Mouse (Mus musculus): Measurements from ENCODE around the gene Wnt3. TPM values are rescaled to one million over a fixed set of nuclear protein-coding genes. Genes with fewer than 3 reads are reported as not detected.

The Wnt3 gene
- polyA plus RNA-seq, 1 experiment: 10.4 TPM

DNA sequence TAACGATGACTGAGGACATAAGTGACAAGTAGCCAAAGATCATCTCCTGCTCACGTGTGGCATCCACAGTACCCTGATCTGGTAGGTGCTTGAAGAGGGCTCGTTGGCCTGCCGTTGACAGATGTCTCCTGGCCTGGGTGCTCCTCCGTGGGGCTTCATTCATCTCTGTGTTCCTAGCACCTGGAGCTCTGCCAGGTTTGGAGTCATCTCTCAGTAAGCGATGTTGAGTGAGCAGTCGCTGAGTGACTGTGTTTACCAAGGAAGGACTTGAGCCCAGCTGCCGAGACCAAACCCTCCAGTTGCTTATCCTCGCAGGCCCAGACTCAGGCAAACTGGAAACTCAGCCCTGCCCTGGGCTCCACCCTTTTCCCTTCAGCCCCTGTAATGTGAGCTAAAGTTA, 27.2 kb downstream of the Wnt3 start:
- Histone ChIP-seq H3K27ac (ENCODE audit: insufficient read depth, low read length) (no peak overlapping the region), H3K9ac (ENCODE audit: low read depth, poor library complexity, severe bottlenecking) (no peak overlapping the region), H3K9me3 (replicated peaks; ENCODE audit: control insufficient read depth, insufficient read depth, low read length, poor library complexity, severe bottlenecking) (0 out of 2 replicates have a peak, but pooled peaks cover 9% of the 10 kb centered on the region), H3K36me3 (ENCODE audit: control insufficient read depth, insufficient read depth, low read length, poor library complexity, severe bottlenecking) (no peaks in the 10 kb centered on the region), H3K27me3 (ENCODE audit: control insufficient read depth, insufficient read depth, low read length, poor library complexity, severe bottlenecking) (no peaks in the 10 kb centered on the region), H3K4me1 (ENCODE audit: control insufficient read depth, insufficient read depth, low read length) (no peaks in the 10 kb centered on the region), H3K4me3 (ENCODE audit: low read depth, low read length) (no peak overlapping the region)
- TF ChIP-seq POLR2A (IDR thresholded peaks at IDR 0.05; ENCODE audit: insufficient read depth, low read length): no peak
- no peak for TF ChIP-seq CTCF (IDR thresholded peaks at IDR 0.05; ENCODE audit: low read depth, low read length)
- no peak for TF ChIP-seq EP300 (IDR thresholded peaks at IDR 0.05; ENCODE audit: insufficient read depth, low read depth, low read length)

DNA sequence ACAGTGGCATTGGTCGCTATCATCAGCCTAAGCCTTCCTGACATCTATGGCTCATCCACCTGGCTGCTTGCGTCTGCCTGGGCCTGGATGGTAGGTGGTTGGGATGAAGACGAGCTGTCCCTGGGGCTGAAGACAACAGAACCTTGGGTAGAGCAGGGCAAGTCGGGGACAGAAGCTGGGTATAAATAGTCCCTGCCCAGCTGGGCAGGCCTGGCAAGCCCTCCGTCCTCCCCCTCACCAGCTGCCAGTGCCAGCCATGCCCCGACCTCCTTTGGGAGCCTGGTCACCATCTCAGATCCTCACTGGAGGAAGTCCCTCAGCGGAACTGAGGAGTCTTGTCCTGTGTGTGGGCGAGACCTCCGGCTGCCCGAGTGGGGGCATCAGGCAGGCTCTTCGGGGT, 30.2 kb downstream of the Wnt3 start:
- no peak overlapping the region for H3K27ac ChIP-seq (ENCODE audit: insufficient read depth, low read length)
- no peaks in the 10 kb centered on the region for H3K4me1 ChIP-seq (ENCODE audit: control insufficient read depth, insufficient read depth, low read length)
- no peaks in the 10 kb centered on the region for H3K36me3 ChIP-seq (ENCODE audit: control insufficient read depth, insufficient read depth, low read length, poor library complexity, severe bottlenecking)
- TF ChIP-seq CTCF (IDR thresholded peaks at IDR 0.05; ENCODE audit: low read depth, low read length): no peak
- no peak for TF ChIP-seq POLR2A (IDR thresholded peaks at IDR 0.05; ENCODE audit: insufficient read depth, low read length)
- no peak for TF ChIP-seq EP300 (IDR thresholded peaks at IDR 0.05; ENCODE audit: insufficient read depth, low read depth, low read length)
- no peak overlapping the region for H3K9ac ChIP-seq (ENCODE audit: low read depth, poor library complexity, severe bottlenecking)
- H3K4me3 ChIP-seq (ENCODE audit: low read depth, low read length): no peak overlapping the region
- peaks cover 3% of the 10 kb centered on the region for H3K27me3 ChIP-seq (ENCODE audit: control insufficient read depth, insufficient read depth, low read length, poor library complexity, severe bottlenecking)
- 0 out of 2 replicates have a peak, but pooled peaks cover 9% of the 10 kb centered on the region for H3K9me3 ChIP-seq (replicated peaks; ENCODE audit: control insufficient read depth, insufficient read depth, low read length, poor library complexity, severe bottlenecking)

- H3K4me3 ChIP-seq (ENCODE audit: low read depth, low read length): no peak overlapping the region
- no peaks in the 10 kb centered on the region for H3K4me1 ChIP-seq (ENCODE audit: control insufficient read depth, insufficient read depth, low read length)
- 0 out of 2 replicates have a peak, but pooled peaks cover 9% of the 10 kb centered on the region for H3K9me3 ChIP-seq (replicated peaks; ENCODE audit: control insufficient read depth, insufficient read depth, low read length, poor library complexity, severe bottlenecking)
- peaks cover 7% of the 10 kb centered on the region for H3K27me3 ChIP-seq (ENCODE audit: control insufficient read depth, insufficient read depth, low read length, poor library complexity, severe bottlenecking)
- H3K27ac ChIP-seq (ENCODE audit: insufficient read depth, low read length): no peak overlapping the region
- TF ChIP-seq EP300 (IDR thresholded peaks at IDR 0.05; ENCODE audit: insufficient read depth, low read depth, low read length): no peak
- no peak for TF ChIP-seq CTCF (IDR thresholded peaks at IDR 0.05; ENCODE audit: low read depth, low read length)
- TF ChIP-seq POLR2A (IDR thresholded peaks at IDR 0.05; ENCODE audit: insufficient read depth, low read length): no peak
- no peak overlapping the region for H3K9ac ChIP-seq (ENCODE audit: low read depth, poor library complexity, severe bottlenecking)
- H3K36me3 ChIP-seq (ENCODE audit: control insufficient read depth, insufficient read depth, low read length, poor library complexity, severe bottlenecking): no peaks in the 10 kb centered on the region
Observed at GRCm38 (mm10) chr11:103804804-103805203, 30.9 kb downstream of the Wnt3 start.

DNA sequence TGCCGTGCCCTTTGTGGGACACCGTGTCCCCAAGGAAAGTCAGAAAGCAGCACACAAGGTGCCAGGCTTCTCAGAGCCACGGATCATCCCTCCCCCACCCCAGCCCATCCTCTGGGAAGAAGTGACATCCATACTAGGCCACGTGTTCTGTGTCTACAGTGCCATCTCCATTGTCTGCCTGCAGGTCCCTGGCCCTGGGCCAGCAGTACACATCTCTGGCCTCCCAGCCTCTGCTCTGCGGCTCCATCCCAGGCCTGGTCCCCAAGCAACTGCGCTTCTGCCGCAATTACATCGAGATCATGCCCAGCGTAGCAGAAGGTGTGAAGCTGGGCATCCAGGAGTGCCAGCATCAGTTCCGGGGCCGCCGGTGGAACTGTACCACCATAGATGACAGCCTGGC, 34.0 kb downstream of the Wnt3 start:
- Histone ChIP-seq H3K27me3 (ENCODE audit: control insufficient read depth, insufficient read depth, low read length, poor library complexity, severe bottlenecking) (peaks cover 15% of the 10 kb centered on the region), H3K9me3 (replicated peaks; ENCODE audit: control insufficient read depth, insufficient read depth, low read length, poor library complexity, severe bottlenecking) (0 out of 2 replicates have a peak, but pooled peaks cover 9% of the 10 kb centered on the region), H3K4me3 (ENCODE audit: low read depth, low read length) (no peak overlapping the region), H3K36me3 (ENCODE audit: control insufficient read depth, insufficient read depth, low read length, poor library complexity, severe bottlenecking) (no peaks in the 10 kb centered on the region), H3K4me1 (ENCODE audit: control insufficient read depth, insufficient read depth, low read length) (peaks cover 2% of the 10 kb centered on the region), H3K9ac (ENCODE audit: low read depth, poor library complexity, severe bottlenecking) (no peak overlapping the region), H3K27ac (ENCODE audit: insufficient read depth, low read length) (no peak overlapping the region)
- TF ChIP-seq EP300 (IDR thresholded peaks at IDR 0.05; ENCODE audit: insufficient read depth, low read depth, low read length) (no peak), POLR2A (IDR thresholded peaks at IDR 0.05; ENCODE audit: insufficient read depth, low read length) (no peak), CTCF (IDR thresholded peaks at IDR 0.05; ENCODE audit: low read depth, low read length) (no peak)

- H3K4me1 ChIP-seq (ENCODE audit: control insufficient read depth, insufficient read depth, low read length): peaks cover 2% of the 10 kb centered on the region
- H3K9ac ChIP-seq (ENCODE audit: low read depth, poor library complexity, severe bottlenecking): no peak overlapping the region
- peak overlapping the region; percentile 39 for H3K4me3 ChIP-seq (ENCODE audit: low read depth, low read length)
- peaks cover 15% of the 10 kb centered on the region for H3K27me3 ChIP-seq (ENCODE audit: control insufficient read depth, insufficient read depth, low read length, poor library complexity, severe bottlenecking)
- H3K36me3 ChIP-seq (ENCODE audit: control insufficient read depth, insufficient read depth, low read length, poor library complexity, severe bottlenecking): no peaks in the 10 kb centered on the region
- H3K27ac ChIP-seq (ENCODE audit: insufficient read depth, low read length): no peak overlapping the region
- 0 out of 2 replicates have a peak, but pooled peaks cover 9% of the 10 kb centered on the region for H3K9me3 ChIP-seq (replicated peaks; ENCODE audit: control insufficient read depth, insufficient read depth, low read length, poor library complexity, severe bottlenecking)
- TF ChIP-seq POLR2A (IDR thresholded peaks at IDR 0.05; ENCODE audit: insufficient read depth, low read length) (no peak), EP300 (IDR thresholded peaks at IDR 0.05; ENCODE audit: insufficient read depth, low read depth, low read length) (0 out of 2 replicates have a peak, but pooled peaks have one; percentile 54)
Observed at GRCm38 (mm10) chr11:103808771-103809610, 35.0 kb downstream of the Wnt3 start.

Data from ES-Bruce4 (cell line).